Mouse (Mus musculus) kidney, embryonic 15.5 days (tissue): ENCODE measurements around the gene Vnn1. TPM values are rescaled to one million over a fixed set of nuclear protein-coding genes. Genes with fewer than 3 reads are reported as not detected.

Experiments used
- ATAC-seq: fragments of 200-750 bp; cut with Nextera tagmentation; replicated peaks from 2 replicates; pipeline ENCODE4 v1.8.0; 2017; ENCODE audit warnings: moderate TSS enrichment; ENCODE audit not compliant: low FRiP score
- H3K27ac ChIP-seq: fragments of 300-500 bp; sonication (generic); 2 replicates; pipeline ENCODE4 v1.5.1; 2015; ENCODE audit warnings: mild to moderate bottlenecking, inconsistent platforms
- H3K27me3 ChIP-seq: fragments of 300-500 bp; sonication (generic); 2 replicates; pipeline ENCODE4 v1.6.1; 2015; ENCODE audit warnings: inconsistent platforms
- H3K36me3 ChIP-seq: fragments of 300-500 bp; sonication (generic); 2 replicates; pipeline ENCODE4 v1.6.1; 2015; ENCODE audit warnings: inconsistent platforms
- H3K4me1 ChIP-seq: fragments of 300-500 bp; sonication (generic); 2 replicates; pipeline ENCODE4 v1.6.1; 2015; ENCODE audit warnings: inconsistent platforms
- H3K4me2 ChIP-seq: fragments of 300-500 bp; sonication (generic); 2 replicates; pipeline ENCODE4 v1.6.1; 2015; ENCODE audit warnings: moderate library complexity, mild to moderate bottlenecking, inconsistent platforms
- H3K4me3 ChIP-seq: fragments of 300-500 bp; sonication (generic); replicated peaks from 2 replicates; pipeline ENCODE4 v1.5.1; 2015; ENCODE audit warnings: mild to moderate bottlenecking, inconsistent platforms
- H3K9ac ChIP-seq: fragments of 300-500 bp; sonication (generic); 2 replicates; pipeline ENCODE4 v1.6.1; 2015; ENCODE audit warnings: mild to moderate bottlenecking, inconsistent platforms
- H3K9me3 ChIP-seq: fragments of 300-500 bp; sonication (generic); replicated peaks from 2 replicates; pipeline ENCODE4 v1.6.1; 2016; ENCODE audit warnings: inconsistent platforms
- WGBS: fragments of 180-500 bp; shearing (Covaris S2); methylation state at CpG from one replicate; pipeline ENCODE4 v1.1.7; 2015; ENCODE audit warnings: mixed read lengths; 5-methylcytosine and 5-hydroxymethylcytosine counted together
- polyA plus RNA-seq: library from polyadenylated mRNA; unstranded; fragments of >200 nt; fragmentation: Nextera tagmentation; extraction: Ambion mirVana; gene quantifications from 2 replicates; pipeline ENCODE4 v1.2.1, GENCODE M21; 2015

Vnn1 gene
- polyA plus RNA-seq = 2.0 TPM in 2 replicates

GRCm38 (mm10) chr10:23894601-23895349, at the start of gene Vnn1:
Gene Vnn1 (plus strand): TSS chr10:23894688.
- H3K36me3 ChIP-seq = no peaks in the 10 kb centered on the region
- no peak within 1 kb of the TSS for H3K9ac ChIP-seq
- no peaks in the 10 kb centered on the region for H3K9me3 ChIP-seq
- peak within 1 kb of the TSS; percentile 36 for H3K4me3 ChIP-seq
- H3K4me2 ChIP-seq = peak within 1 kb of the TSS; percentile 62
- no peak within 1 kb of the TSS for H3K27ac ChIP-seq
- H3K27me3 ChIP-seq = no peaks in the 10 kb centered on the region
- peaks cover 12% of the 10 kb centered on the region; the same call in 1 of the 2 replicates for H3K4me1 ChIP-seq
- 24% methylated on average over 21 of the region's 21 CpGs for WGBS
- ATAC-seq = no peak

DNA sequence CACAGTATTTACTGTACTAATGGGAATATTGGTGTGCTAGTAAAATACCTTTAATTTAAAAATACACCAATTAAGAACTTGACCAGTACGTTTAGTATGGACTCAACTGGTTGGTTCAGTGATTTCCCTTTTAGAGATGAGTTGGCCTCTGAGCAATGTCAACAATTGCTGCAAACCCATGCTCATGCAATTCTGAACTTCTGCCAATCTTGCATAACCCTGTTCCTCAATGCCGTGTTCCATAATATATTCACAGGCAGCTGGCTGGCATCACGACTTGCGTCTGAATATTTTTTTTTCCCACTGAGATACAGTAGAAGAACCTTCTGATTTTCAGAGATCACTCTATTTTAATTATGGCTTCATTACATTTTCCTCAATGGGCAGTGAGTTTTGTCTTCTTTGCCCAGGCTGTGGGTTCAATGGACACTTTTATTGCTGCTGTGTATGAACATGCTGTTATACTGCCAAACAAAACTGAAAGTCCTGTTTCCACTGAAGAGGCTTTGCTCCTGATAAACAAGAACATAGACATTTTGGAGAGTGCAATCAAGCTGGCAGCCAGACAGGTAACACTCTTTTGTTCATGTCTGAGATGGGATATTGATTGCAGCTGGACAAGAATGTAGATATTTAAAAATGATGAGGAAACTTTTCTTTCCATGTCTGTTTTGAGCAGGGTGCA, 43.1 kb upstream of the Vnn1 start, which contains the start of gene Vnn3:
Gene Vnn3, plus strand, starts transcription at position 235 of the 685 bp plus-strand sequence.
- Histone ChIP-seq H3K27me3 (no peaks in the 10 kb centered on the region), H3K4me3 (no peak within 1 kb of the TSS), H3K9me3 (no peaks in the 10 kb centered on the region), H3K4me1 (no peaks in the 10 kb centered on the region), H3K4me2 (no peak within 1 kb of the TSS), H3K27ac (no peak within 1 kb of the TSS), H3K9ac (no peak within 1 kb of the TSS), H3K36me3 (no peaks in the 10 kb centered on the region)
- no peak for ATAC-seq
- 72% methylated on average over 4 of the region's 4 CpGs for WGBS

DNA sequence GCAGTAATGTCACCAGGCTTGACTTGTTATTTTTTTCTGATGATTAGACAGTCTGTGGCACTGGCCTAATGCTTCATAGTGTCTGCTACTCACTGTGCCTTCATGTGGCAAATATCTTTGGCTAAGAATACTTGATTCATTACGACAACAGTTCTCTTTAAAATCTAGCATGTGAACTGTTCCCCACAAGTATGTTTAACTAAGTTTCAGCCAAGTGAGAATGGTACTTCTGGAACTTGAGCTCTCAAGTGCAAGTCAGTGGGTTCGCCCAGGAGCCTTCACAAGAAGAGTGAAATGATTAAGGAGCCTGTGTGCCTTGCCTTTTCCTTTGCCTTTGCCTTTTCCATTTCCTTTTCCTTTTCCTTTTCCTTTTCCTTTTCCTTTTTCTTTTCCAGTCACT, 42.4 kb upstream of the Vnn1 start:
- no peaks in the 10 kb centered on the region for H3K27me3 ChIP-seq
- H3K4me2 ChIP-seq = no peak overlapping the region
- no peak overlapping the region for H3K9ac ChIP-seq
- H3K4me1 ChIP-seq = no peaks in the 10 kb centered on the region
- WGBS = 88% methylated on average over 2 of the region's 2 CpGs
- H3K9me3 ChIP-seq = no peaks in the 10 kb centered on the region
- H3K36me3 ChIP-seq = no peaks in the 10 kb centered on the region
- no peak for ATAC-seq
- no peak overlapping the region for H3K4me3 ChIP-seq
- H3K27ac ChIP-seq = no peak overlapping the region

- WGBS = 56% methylated on average over 9 of the region's 9 CpGs
- Histone ChIP-seq H3K9ac (no peak overlapping the region), H3K9me3 (peaks cover 14% of the 10 kb centered on the region; the same call in 1 of the 2 replicates), H3K36me3 (no peaks in the 10 kb centered on the region), H3K27ac (no peak overlapping the region), H3K27me3 (no peaks in the 10 kb centered on the region), H3K4me2 (no peak overlapping the region), H3K4me1 (no peaks in the 10 kb centered on the region), H3K4me3 (no peak overlapping the region)
- no peak; the same call in 1 of the 2 replicates for ATAC-seq
These were observed 29.9 kb upstream of the Vnn1 start for GRCm38 (mm10) chr10:23864362-23865312.

DNA sequence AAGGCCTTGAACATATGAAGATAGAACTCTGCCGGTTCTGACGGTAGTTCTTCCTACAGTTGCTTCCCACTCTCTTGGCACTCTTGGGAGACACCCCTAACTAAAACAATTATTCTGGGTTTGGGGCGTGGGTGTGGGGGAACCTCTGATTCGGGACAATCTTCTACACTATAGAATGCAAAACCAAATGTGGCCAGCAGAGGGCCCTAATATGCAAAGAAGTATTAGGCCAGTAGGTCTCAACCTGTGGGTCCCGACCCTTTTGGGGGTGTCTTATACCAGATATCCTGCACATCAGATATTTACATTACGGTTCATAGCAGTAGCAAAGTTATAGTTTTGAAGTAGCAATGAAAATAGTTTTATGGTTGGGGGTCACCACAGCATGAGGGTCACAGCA, 13.8 kb upstream of the Vnn1 start:
- Histone ChIP-seq H3K36me3 (no peaks in the 10 kb centered on the region), H3K4me1 (no peaks in the 10 kb centered on the region), H3K9ac (no peak overlapping the region), H3K27me3 (no peaks in the 10 kb centered on the region), H3K4me2 (no peak overlapping the region), H3K27ac (no peak overlapping the region), H3K9me3 (no peaks in the 10 kb centered on the region), H3K4me3 (no peak overlapping the region)
- no peak for ATAC-seq
- 88% methylated on average over 6 of the region's 6 CpGs for WGBS

- H3K9ac ChIP-seq = no peak overlapping the region
- H3K9me3 ChIP-seq = no peaks in the 10 kb centered on the region
- no peak for ATAC-seq
- no peaks in the 10 kb centered on the region for H3K36me3 ChIP-seq
- no peak overlapping the region for H3K4me2 ChIP-seq
- H3K27ac ChIP-seq = no peak overlapping the region
- 91% methylated on average over 1 of the region's 1 CpGs for WGBS
- H3K4me3 ChIP-seq = no peak overlapping the region
- no peaks in the 10 kb centered on the region for H3K27me3 ChIP-seq
- no peaks in the 10 kb centered on the region for H3K4me1 ChIP-seq
These were observed 9.6 kb upstream of the Vnn1 start for GRCm38 (mm10) chr10:23884910-23885309.

DNA sequence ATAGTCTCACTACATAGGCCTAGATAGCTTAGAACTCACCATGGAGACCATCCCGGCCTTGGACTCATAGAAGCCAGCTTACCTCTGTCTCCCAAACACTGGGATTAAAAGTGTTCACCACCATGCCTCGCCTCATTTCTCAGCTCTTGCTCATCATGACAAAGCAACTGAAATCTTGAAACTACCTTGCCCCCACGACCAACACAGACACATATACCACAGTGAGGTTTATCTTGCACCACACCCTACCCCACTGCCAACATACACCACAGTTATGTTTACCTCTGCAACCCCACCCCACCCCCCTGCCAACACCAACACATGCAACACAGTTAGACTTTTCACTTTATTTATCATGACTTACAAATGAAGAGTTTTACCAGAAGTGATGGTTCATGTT, 8.4 kb upstream of the Vnn1 start:
- H3K27me3 ChIP-seq = no peaks in the 10 kb centered on the region

GRCm38 (mm10) chr10:23892987-23893386, 1.5 kb upstream of the Vnn1 start:
- H3K36me3 ChIP-seq = no peaks in the 10 kb centered on the region
- H3K4me3 ChIP-seq = no peak overlapping the region
- ATAC-seq = no peak
- no peak overlapping the region for H3K27ac ChIP-seq
- H3K27me3 ChIP-seq = no peaks in the 10 kb centered on the region
- WGBS = 91% methylated on average over 1 of the region's 1 CpGs
- no peak overlapping the region for H3K4me2 ChIP-seq
- no peaks in the 10 kb centered on the region for H3K9me3 ChIP-seq
- H3K4me1 ChIP-seq = peaks cover 12% of the 10 kb centered on the region; the same call in 1 of the 2 replicates
- H3K9ac ChIP-seq = no peak overlapping the region

More for the DNA sequence above, 8.4 kb upstream of the Vnn1 start:
- Histone ChIP-seq H3K36me3 (no peaks in the 10 kb centered on the region), H3K4me1 (no peaks in the 10 kb centered on the region), H3K9ac (no peak overlapping the region), H3K4me2 (no peak overlapping the region), H3K27ac (no peak overlapping the region), H3K4me3 (no peak overlapping the region), H3K9me3 (no peaks in the 10 kb centered on the region)
- WGBS = 90% methylated on average over 3 of the region's 3 CpGs
- ATAC-seq = no peak

DNA sequence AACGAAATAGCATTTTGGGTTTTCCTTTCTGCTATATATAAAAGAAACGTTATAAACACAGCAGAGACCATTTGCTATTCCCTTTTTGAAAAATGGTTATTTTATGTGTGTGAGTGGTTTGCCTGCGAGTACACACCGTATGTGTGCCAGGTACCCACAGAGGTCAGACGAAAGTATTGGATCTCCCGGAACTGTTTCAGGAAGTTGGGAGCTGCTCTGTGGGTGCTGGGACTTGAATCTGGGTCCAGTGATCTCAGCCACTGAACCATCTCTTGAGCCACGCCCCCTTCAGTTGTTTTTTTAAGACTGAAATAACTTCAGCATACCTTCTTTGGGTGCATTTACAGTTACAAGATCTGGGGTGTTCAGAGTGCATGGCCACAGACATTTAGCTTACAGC, 888 bp downstream of the Vnn1 start:
- H3K4me2 ChIP-seq = no peak overlapping the region
- H3K4me3 ChIP-seq = no peak overlapping the region
- H3K9ac ChIP-seq = no peak overlapping the region
- H3K36me3 ChIP-seq = no peaks in the 10 kb centered on the region
- H3K27me3 ChIP-seq = no peaks in the 10 kb centered on the region
- peaks cover 12% of the 10 kb centered on the region; the same call in 1 of the 2 replicates for H3K4me1 ChIP-seq
- H3K27ac ChIP-seq = no peak overlapping the region
- H3K9me3 ChIP-seq = no peaks in the 10 kb centered on the region
- WGBS = 76% methylated on average over 7 of the region's 7 CpGs
- no peak for ATAC-seq

- Histone ChIP-seq H3K9me3 (no peaks in the 10 kb centered on the region), H3K36me3 (no peaks in the 10 kb centered on the region), H3K4me3 (no peak overlapping the region), H3K9ac (no peak overlapping the region), H3K27me3 (no peaks in the 10 kb centered on the region), H3K4me2 (no peak overlapping the region), H3K27ac (no peak overlapping the region), H3K4me1 (no peaks in the 10 kb centered on the region)
- ATAC-seq = no peak
- WGBS = 87% methylated on average over 3 of the region's 3 CpGs
These were observed 6.6 kb downstream of the Vnn1 start for GRCm38 (mm10) chr10:23901119-23901518.

- H3K9ac ChIP-seq = no peak overlapping the region
- H3K36me3 ChIP-seq = no peaks in the 10 kb centered on the region
- no peak overlapping the region for H3K4me2 ChIP-seq
- WGBS = 78% methylated on average over 1 of the region's 1 CpGs
- ATAC-seq = no peak
- no peak overlapping the region for H3K4me3 ChIP-seq
- H3K9me3 ChIP-seq = no peaks in the 10 kb centered on the region
- H3K27ac ChIP-seq = no peak overlapping the region
- H3K4me1 ChIP-seq = no peaks in the 10 kb centered on the region
- H3K27me3 ChIP-seq = no peaks in the 10 kb centered on the region
These were observed 11.2 kb downstream of the Vnn1 start for GRCm38 (mm10) chr10:23905661-23906060.
